Mouse (Mus musculus): ENCODE measurements around the gene Ralgapa2.

- TF ChIP-seq CTCF (IDR thresholded peaks at IDR 0.05; ENCODE audit: borderline replicate concordance, extremely low read depth, insufficient read depth, insufficient read length) (no peak), POLR2A (IDR thresholded peaks at IDR 0.05; ENCODE audit: borderline replicate concordance, extremely low read depth, insufficient read depth, insufficient read length, poor library complexity, severe bottlenecking) (no peak)
These were observed 272.9 kb downstream of the Ralgapa2 start for GRCm38 (mm10) chr2:146239196-146239747.
